Mouse (Mus musculus): Measurements from ENCODE around the gene Homez.
A peak's percentile ranks its signal among the peaks of the same experiment; 100 is the strongest.

Homez gene

GRCm38 (mm10) chr14:54866936-54867335, 3.8 kb downstream of the Homez start:
- DNase-seq: peak; percentile 42 to 50

GRCm38 (mm10) chr14:54866268-54866667, 4.5 kb downstream of the Homez start:
- no peak for DNase-seq

GRCm38 (mm10) chr14:54865626-54866025, 5.1 kb downstream of the Homez start:
- no peak for DNase-seq

- peak in 1 of 2 experiments; percentile 23 for DNase-seq
These were observed 6.3 kb downstream of the Homez start for GRCm38 (mm10) chr14:54864313-54865036.

- DNase-seq: peak; percentile 80 to 84
These were observed 7.1 kb downstream of the Homez start for GRCm38 (mm10) chr14:54863501-54864312.

- DNase-seq: peak; percentile 54 to 64
These were observed 10.2 kb downstream of the Homez start for GRCm38 (mm10) chr14:54860511-54860910.

GRCm38 (mm10) chr14:54857891-54858290, 12.9 kb downstream of the Homez start:
- DNase-seq: no peak

GRCm38 (mm10) chr14:54856703-54857102, 14.1 kb downstream of the Homez start:
- no peak for DNase-seq

GRCm38 (mm10) chr14:54855726-54856125, 15.0 kb downstream of the Homez start:
- DNase-seq: no peak

- DNase-seq: no peak
These were observed 27.3 kb downstream of the Homez start for GRCm38 (mm10) chr14:54843461-54843860.

- no peak for DNase-seq
These were observed 47.0 kb downstream of the Homez start for GRCm38 (mm10) chr14:54823716-54824115.

- DNase-seq: no peak
These were observed 48.5 kb downstream of the Homez start for GRCm38 (mm10) chr14:54822301-54822700.

GRCm38 (mm10) chr14:54817791-54818190, 53.0 kb downstream of the Homez start:
- DNase-seq: peak; percentile 20 to 37

GRCm38 (mm10) chr14:54815737-54816136, 55.0 kb downstream of the Homez start:
- no peak for DNase-seq

- DNase-seq: peak in 1 of 2 experiments; percentile 6
These were observed 56.8 kb downstream of the Homez start, which contains the start of gene Rnf212b for GRCm38 (mm10) chr14:54813991-54814390. Rnf212b (plus strand) TSS chr14:54814141.

- DNase-seq: no peak
These were observed 61.1 kb downstream of the Homez start for GRCm38 (mm10) chr14:54809668-54810033.

- DNase-seq: no peak
These were observed 61.8 kb downstream of the Homez start for GRCm38 (mm10) chr14:54808718-54809667.

GRCm38 (mm10) chr14:54806124-54806523, 64.6 kb downstream of the Homez start:
- no peak for DNase-seq
